Mouse (Mus musculus): ENCODE measurements around the gene Rtl4.
A peak's percentile ranks its signal among the peaks of the same experiment; 100 is the strongest.

Rtl4 gene

DNA sequence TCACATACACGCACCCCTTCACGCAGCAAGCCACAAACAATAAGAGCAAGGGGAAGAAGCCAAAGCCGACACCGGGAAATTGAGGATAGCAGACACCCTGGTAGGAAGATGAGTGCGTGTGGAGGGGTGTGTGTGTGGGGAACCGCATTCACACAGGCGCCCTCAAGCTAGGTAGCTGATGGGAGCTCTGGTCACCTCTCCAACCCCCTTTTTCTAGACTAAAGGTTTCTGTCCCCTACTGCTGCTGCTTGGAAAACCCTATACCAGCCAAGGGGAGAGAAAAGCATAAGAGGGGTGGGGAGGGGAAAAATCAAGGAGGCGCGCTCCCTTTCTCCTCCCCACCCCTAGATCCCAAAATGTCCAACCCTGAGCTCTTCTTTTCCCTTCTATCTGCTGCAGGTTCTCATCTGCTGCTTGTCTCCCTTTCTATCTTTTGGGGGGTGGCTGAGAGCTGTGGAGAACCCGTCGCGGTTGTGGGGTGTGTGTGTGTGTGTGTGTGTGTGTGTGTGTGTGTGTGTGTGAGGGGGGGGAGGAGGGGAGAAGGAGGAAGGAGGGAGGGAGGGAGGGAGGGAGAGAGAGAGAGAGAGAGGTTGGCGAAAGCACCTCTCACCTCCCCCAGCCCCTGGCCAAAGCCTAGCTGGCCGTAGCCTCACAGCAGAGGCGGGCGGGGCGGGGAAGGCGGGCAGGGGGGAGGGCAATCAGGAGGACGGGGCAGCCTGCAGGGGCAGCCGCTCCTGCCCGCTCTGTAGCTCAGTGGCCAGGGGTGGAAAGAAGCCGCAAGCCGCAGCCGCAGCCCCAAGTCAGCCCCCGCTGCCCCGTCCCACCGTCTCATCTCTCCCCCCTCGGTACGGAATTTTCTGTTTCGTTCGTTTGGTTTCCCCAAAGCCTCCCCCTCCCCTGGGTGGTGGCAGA lies at the start of gene Rtl4:
TSS of gene Rtl4 (plus strand) at position 701 of the 912 bp plus-strand sequence.
- DNase-seq = peak; percentile 17 to 25

DNA sequence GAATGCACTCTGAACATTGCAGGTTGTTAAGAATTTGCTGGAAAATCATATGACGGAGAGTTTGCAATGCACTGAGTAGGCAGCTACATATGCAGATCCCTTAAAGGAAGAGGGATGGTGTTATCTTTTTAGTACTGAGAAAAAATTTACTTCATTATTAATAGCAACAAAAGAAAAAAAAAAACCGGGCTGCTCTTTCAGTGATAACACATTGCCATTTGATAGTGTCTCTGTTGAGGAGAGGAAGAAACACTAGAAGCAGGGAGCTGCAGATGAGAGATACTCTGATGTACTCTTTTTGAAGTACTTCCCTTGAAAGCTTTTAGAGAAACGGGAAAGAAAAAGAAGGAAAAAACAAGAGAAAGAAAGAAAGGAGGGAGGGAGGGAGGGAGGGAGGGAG lies 44.0 kb upstream of the Rtl4 start:
- DNase-seq = no peak

DNA sequence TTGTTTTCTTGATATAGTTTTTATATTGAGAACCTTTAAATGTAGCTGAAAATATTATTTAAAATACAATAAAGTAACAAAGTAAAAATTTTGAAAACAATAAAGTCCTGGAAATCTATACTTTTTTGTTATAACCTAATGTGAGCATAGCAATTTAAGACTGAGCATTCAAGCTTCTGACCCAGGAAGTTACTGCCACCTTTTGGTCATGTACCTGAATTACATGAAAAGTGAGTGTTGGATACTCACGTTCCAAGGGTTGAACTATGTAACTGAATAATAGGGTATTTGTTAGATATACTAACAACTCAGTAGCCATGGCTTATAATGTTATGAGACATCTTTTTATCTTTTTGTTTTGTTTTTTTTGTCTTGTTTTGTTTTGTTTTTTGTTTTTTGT lies 43.3 kb upstream of the Rtl4 start:
- peak in 1 of 2 experiments; percentile 4 for DNase-seq

DNA sequence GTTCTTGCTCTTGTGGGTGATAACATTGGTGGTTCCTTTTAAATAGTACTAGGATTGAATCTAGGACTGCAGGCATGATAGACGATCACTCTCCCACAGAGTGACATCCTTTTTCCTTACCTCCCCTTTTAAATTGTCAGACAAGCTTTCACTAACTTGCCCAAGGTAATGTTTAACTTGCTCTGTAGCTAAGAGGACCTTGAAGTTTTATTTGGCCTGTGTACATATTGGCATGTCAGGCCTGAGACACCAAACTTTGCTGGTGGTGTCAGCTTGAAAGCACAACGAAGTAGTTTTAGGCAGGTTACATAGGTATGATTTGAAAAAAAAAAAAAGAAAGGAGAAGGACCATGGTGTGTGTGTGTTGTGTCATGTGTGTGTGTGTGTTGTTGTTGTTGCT lies 36.5 kb upstream of the Rtl4 start:
- no peak for DNase-seq

DNA sequence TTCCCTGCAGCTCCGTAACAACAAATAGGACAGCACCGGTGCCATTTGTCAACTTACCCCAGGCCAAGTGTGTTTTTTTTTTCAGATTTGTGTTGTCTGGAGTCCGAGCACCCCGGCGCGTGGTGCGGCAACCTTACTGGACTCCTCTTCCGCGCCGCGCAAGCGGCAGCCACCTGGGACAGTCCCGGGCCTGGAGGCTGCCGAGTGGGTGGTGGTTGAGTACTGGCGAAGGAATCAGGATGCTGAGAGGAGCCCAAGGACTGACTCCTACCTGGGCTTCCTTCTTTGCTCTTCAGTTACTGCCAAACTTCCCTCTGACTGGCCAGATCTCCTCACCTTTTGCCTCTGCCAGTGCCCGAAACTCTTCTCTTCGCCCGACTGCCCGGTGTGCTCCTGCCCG lies 965 bp upstream of the Rtl4 start:
- DNase-seq = peak; percentile 3 to 7

DNA sequence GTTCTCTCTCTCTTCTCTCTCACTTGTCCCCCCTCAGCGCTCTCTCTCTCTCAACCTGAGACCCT lies 733 bp upstream of the Rtl4 start, which contains the start of gene Trpc5:
TSS of gene Trpc5 (minus strand) at position 39 of the 65 bp plus-strand sequence.
- DNase-seq = no peak

DNA sequence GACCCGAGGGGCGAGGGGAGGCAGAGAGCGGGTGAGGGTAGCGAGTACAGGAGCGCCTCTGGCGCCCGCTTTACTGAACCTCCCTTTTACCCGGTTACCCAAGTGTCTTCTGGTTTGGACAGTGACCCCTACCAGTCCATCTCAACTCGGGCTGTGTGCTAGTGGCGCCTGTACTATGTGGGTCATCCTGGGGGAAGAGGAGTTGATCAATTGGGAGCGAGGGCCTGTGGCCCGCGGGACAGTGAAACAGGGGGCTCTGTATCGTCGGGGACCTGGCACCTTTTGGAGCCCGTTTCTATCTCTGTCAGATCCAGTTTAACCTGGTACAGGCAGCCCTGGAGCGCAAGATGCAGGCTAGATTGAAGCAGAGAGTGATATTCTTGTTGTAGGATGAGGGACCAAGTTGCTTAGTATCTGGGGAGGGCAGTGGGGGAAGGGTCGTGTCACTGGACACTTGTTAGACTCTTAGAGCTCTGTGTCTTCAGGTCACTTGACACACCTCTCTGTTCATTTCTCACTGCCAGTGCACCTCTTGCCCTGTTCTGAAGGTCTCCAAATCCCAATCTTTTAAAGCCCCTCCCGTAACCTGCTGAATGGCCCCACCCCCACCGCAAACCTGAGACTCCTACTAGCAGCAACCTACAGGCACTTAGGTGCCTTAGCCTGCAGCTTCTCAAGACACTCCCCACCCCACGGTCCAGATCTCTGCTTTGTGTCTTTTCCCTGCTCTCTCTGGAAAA lies 582 bp downstream of the Rtl4 start:
- DNase-seq = peak; percentile 9 to 21

DNA sequence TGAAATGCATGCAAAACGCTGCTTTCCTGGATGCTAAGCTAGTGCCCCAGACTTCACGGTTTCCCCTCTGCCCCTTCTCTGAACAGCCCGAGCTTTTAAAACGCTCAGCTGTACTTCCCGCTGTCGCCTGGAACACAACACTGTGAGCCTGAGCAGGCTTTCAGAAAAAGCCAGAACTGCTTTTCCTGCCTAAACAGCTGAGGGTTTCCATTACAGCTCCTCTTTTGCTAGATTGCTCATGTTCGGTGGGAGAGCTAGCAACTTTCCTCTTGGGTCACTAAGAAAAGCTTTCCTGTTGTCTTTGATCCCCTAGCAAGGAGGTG lies 1.1 kb downstream of the Rtl4 start:
- no peak for DNase-seq

DNA sequence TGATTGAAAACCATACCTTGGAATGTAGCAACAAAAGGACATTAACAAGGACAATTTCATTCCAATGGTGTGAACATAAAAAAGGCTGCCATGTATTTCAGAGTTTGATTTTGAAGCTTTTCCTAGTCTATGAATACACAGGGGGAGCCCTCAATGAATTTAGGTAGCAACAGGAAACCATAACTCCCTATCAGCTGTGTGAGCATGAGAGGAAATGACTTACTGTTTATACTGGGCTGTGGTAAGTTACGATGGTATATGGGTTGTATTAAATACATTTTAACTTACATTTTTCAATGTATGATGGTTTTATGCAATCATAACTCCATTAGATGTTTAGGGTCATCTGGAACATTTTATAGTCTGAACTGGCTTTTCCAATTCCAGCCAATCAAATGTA lies 27.6 kb downstream of the Rtl4 start:
- DNase-seq = no peak

DNA sequence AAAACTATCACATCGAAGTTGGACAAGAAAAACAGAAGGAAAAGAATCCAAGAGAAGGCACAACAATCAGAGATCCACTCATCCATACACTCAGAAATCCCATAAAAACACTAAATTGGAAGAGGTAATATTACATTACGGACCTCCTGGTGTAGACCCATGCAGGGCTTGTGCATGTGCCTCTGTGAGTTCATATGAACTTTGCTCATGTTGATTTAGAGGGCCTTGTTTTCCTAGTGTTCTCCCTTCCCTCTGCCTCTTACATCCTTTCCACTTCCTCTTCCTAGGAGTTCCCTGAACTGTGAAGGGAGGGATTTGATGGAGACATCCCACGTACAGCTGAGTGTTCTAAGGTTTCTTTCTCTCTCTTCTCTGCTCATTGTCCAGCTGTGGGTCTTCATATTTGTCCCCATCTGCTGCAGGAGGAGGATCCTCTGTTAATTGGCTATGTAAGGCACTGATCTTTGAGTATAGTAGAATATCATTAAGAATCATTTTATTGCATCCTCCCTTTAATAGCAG lies 58.9 kb downstream of the Rtl4 start:
- DNase-seq = no peak

DNA sequence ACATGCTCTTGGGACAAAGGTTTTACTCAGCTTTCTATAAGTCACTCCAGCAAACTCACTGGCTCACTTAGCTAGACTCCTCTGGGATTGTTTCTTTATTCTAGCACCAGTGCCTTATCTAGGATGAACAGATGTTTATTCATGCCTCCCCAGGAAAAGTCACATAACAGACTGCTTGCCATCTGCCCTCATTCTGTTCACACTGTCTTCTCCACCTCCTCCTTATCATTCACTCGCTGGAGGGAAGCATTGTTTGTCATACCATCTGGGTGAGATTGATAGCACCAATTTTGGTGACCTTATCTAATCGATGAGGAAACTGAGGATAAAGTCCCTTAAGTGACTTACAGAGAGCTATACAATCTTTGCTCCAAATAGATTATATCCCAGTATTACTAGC lies 298.3 kb downstream of the Rtl4 start:
- DNase-seq = no peak

DNA sequence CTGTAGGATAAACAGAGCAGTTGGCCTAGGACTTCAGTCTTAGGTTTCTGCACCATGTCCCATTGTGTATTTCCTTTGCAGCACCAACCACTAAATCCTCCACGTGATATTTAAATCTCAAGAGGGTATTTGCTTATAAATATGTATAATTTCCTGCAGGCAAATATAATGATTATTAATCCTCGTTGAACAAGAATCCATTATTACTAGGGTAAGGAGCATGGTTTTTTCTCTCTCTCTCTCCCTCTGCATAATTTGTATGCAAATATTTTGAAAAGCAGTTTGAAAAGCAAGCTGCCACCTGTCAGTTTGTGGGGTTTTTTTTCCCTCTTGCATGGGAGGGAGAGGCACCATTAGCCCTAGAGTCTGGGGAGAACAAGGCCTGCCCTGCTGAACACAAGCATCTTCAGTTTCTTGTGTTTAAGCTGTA lies 376.8 kb downstream of the Rtl4 start:
- DNase-seq = no peak

DNA sequence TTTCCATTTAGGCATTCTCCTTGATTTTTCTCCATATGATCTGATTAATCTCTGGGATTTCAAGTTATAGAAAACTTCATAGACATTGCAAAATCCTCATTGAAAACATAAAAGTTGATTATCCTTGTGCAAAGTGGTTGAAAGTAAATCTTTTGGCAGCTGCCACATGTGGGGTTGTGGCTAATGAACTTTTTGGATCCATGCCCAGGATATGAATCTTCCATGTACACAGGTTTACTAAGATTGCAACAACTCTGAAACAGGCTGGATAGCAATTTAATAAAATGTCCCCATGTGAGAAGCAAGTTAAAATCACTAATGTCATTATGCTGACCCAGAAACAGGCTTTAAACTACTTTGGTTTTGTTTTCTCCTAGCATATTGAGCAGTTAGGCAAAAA lies 401.1 kb downstream of the Rtl4 start:
- no peak for DNase-seq

DNA sequence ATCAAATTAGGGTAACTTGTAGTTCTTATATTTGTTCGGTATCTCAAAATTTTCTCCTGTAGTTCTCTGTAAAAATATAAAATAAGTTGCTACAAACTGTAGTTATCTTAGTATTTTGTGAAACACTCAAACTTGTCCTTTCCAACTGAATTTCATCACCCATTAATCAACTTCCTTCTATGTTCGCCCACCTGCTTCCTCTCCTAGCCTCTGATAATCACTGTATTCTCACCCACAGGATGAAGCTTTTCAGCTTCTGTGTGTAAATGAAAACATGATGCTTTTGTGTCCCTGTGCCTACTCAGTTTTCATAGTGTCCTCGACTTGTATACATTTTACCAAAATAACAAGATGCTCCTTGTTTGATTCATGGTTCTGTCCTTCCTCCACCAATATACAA lies 401.7 kb downstream of the Rtl4 start:
- no peak for DNase-seq

DNA sequence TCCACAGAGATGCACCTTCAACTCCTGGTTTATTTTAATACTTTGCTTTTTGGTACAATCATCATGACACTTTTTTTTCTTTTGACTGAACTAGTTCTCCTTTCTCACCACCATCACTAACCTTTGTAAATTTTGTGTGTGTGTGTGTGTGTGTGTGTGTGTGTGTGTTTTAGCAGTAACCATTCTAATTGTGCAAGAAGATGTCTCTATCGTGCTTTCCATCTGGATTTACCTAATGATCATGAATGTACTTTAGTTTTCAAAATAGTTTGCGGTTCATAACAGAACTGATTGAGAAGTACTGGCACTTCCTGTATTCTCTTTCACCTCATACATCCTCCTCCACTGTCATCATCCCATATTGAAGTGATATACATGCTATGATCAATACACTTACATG lies 402.3 kb downstream of the Rtl4 start:
- DNase-seq = no peak

Measured in cerebellum, postnatal 14 days (tissue).